Mouse (Mus musculus): Measurements from ENCODE around the gene Sh2d1b2.

Gene Sh2d1b2

DNA sequence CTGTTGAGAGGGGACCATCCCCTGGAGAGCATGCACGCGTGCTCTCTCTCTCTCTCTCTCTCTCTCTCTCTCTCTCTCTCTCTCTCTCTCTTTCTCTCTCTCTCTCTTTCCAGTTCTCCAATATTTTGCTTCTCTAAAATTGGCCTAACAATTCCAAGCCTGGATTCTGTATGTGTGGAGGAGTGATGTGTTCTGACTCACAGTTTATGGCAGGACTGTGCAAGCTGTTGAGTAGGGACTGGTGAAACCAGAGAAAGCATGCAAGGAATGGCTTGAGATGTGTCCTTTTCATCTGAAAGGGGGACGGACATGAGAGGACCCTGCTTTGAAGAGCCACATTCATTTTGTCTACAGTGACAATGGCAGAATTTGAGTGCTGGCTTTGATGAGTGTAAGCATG is 12.5 kb downstream of the Sh2d1b2 start:
- TF ChIP-seq GATA4 (IDR thresholded peaks at IDR 0.05; ENCODE audit: insufficient replicate concordance, low read length) = no peak

- no peak for TF ChIP-seq GATA4 (IDR thresholded peaks at IDR 0.05; ENCODE audit: insufficient replicate concordance, low read length)
Observed at GRCm38 (mm10) chr1:170254893-170255559, 22.5 kb downstream of the Sh2d1b2 start.

- no peak for TF ChIP-seq GATA4 (IDR thresholded peaks at IDR 0.05; ENCODE audit: insufficient replicate concordance, low read length)
Observed at GRCm38 (mm10) chr1:170255560-170255910, 23.0 kb downstream of the Sh2d1b2 start.

DNA sequence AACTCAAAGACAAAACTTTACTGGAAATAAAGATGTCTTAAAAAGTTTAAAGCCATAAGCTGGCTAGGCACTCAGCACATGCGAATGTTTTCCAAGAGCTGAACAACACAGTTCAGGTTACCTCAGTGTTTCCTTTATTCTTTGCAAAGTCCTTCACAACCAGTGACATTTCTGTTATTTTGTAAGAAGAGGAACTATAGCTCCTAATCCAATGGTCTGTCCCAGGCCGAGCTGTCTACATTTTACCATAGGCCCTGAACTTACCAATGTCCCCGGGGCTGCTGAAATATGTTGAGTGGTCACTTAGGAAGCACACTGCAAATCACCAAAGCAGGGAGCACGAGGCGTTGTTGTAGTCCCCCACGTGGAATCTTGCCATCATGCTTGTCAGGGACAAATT is 37.7 kb downstream of the Sh2d1b2 start:
- TF ChIP-seq GATA4 (IDR thresholded peaks at IDR 0.05; ENCODE audit: insufficient replicate concordance, low read length) = no peak

- no peak for TF ChIP-seq GATA4 (IDR thresholded peaks at IDR 0.05; ENCODE audit: insufficient replicate concordance, low read length)
Observed at GRCm38 (mm10) chr1:170270696-170271095, 38.1 kb downstream of the Sh2d1b2 start.

DNA sequence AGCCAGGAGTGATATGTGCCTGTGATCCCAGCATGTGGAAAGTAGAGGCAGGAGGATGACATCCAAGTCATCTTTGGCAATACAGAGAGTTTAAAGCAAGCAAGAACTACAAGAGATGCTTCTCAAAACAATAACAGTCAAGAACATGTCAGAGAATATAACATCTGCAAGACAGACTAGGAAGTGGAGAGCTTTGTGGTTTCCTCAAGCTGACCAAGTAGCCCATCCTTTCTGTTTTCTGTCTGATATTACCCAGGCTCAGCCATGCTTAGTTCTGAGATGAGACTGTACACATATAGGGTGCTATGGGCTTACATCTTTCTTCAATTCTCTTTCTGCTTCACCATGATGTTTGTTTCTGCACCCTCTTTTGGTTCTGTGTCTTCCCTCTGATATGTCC is 40.7 kb downstream of the Sh2d1b2 start:
- TF ChIP-seq GATA4 (IDR thresholded peaks at IDR 0.05; ENCODE audit: insufficient replicate concordance, low read length) = no peak

DNA sequence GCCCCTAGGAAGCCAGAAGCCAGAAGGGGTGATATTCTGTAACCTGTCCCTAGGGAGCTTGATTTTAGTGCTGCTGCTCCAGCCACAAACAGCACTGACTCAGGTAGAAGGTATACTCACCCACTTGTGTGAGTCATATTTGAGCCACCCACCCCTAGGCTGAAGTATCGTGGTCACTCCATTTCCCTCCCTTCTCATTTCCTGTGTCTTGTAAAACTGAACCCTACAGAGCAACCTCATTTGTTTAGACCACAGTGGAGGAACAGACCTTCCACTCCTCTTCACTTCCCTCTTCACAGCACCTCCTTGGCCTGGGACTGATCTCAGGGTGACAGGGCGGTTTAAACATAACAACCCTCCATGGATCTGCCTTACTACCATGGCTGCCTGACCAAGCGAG is 44.5 kb downstream of the Sh2d1b2 start, which contains the start of gene Sh2d1b1:
Gene Sh2d1b1 (plus strand): TSS at position 305 of the 400 bp plus-strand sequence.
- TF ChIP-seq GATA4 (IDR thresholded peaks at IDR 0.05; ENCODE audit: insufficient replicate concordance, low read length) = no peak

GRCm38 (mm10) chr1:170282415-170283129 is 50.0 kb downstream of the Sh2d1b2 start:
- no peak for TF ChIP-seq GATA4 (IDR thresholded peaks at IDR 0.05; ENCODE audit: insufficient replicate concordance, low read length)

GRCm38 (mm10) chr1:170292239-170292951 is 59.8 kb downstream of the Sh2d1b2 start:
- TF ChIP-seq GATA4 (IDR thresholded peaks at IDR 0.05; ENCODE audit: insufficient replicate concordance, low read length) = no peak

GRCm38 (mm10) chr1:170293257-170293656 is 60.7 kb downstream of the Sh2d1b2 start:
- TF ChIP-seq GATA4 (IDR thresholded peaks at IDR 0.05; ENCODE audit: insufficient replicate concordance, low read length) = no peak

DNA sequence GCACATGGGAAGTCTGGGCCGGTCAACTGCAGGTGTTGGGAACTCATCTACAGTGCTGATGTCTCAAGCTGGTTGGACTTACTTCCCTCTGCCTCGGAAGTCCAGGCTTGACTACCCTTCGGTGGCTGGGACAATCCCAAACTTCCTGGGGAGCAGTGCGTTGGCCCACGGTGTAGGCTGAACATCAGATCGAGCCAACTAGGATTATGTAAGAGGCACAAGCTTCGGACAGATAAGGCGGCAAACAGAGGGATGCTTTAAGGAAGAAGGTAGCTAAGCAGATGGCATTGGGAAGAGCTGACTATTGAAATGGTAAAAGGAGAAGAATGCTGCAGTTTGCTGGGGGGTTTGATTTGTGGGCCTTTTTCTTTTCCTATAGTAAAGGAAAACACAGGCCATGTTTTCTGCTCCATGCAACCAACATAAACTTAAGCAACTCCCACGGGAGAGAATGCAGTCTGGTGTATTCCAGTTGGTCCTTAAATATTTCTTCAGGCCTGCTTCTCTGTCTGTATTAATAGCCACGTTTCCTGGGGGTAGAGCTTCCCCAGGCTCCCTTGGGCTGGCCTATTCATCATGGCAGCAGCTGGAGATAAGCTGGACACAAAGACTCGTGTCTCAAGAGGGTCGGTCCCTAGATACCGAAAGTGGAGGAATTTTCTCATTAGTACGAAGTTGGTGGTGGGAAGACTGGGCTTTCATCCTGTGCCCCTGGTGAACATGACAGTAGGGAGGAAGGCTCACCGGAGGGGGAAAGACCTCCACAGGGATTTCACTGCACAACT is 62.4 kb downstream of the Sh2d1b2 start:
- TF ChIP-seq GATA4 (IDR thresholded peaks at IDR 0.05; ENCODE audit: insufficient replicate concordance, low read length) = no peak

- TF ChIP-seq GATA4 (IDR thresholded peaks at IDR 0.05; ENCODE audit: insufficient replicate concordance, low read length) = no peak
Observed at GRCm38 (mm10) chr1:170299496-170299895, 66.9 kb downstream of the Sh2d1b2 start.

- no peak for TF ChIP-seq GATA4 (IDR thresholded peaks at IDR 0.05; ENCODE audit: insufficient replicate concordance, low read length)
Observed at GRCm38 (mm10) chr1:170301686-170302085, 69.1 kb downstream of the Sh2d1b2 start.

GRCm38 (mm10) chr1:170302456-170302855 is 69.9 kb downstream of the Sh2d1b2 start:
- no peak for TF ChIP-seq GATA4 (IDR thresholded peaks at IDR 0.05; ENCODE audit: insufficient replicate concordance, low read length)

DNA sequence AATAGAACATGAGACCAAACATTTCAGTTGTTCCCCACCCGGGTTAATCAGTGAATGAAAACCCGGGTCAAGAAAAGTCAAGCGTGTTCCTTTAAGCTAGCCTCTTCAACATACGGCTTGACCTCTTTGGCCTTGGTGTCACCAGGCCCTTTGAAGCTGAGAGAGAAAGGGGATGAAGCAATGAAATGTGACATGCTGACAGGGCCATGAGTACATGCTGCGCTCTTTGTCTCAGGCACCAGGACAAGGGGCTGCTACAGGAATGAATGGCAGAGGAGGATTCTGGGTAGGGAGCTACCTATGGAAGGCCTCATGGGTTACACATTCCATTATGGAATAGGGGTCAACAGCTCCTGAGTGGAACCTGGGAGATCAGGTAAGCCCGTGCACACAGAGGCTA is 70.6 kb downstream of the Sh2d1b2 start:
- no peak for TF ChIP-seq GATA4 (IDR thresholded peaks at IDR 0.05; ENCODE audit: insufficient replicate concordance, low read length)

Data from liver, adult (tissue).